Mouse (Mus musculus) myocyte (in vitro differentiated cells): ENCODE results near the gene Irx5. TPM values are rescaled to one million over a fixed set of nuclear protein-coding genes. Genes with fewer than 3 reads are reported as not detected.
A peak's percentile ranks its signal among the peaks of the same experiment; 100 is the strongest.

Experiments used
- H3K27me3 ChIP-seq: one replicate; pipeline ENCODE4 v1.6.1; 2011; ENCODE audit not compliant: control insufficient read depth, insufficient read depth, insufficient read length
- H3K36me3 ChIP-seq: one replicate; pipeline ENCODE4 v1.6.1; 2011; ENCODE audit not compliant: control insufficient read depth, insufficient read depth
- H3K4me2 ChIP-seq: one replicate; pipeline ENCODE4 v1.6.1; 2011; ENCODE audit warnings: low read depth, control low read depth
- H3K4me3 ChIP-seq: one replicate; pipeline ENCODE4 v1.5.1; 2011; ENCODE audit warnings: mild to moderate bottlenecking, control low read depth, moderate library complexity
- H3K79me2 ChIP-seq: one replicate; pipeline ENCODE4 v1.6.1; 2011; ENCODE audit not compliant: control insufficient read depth, insufficient read depth
- H3ac ChIP-seq: one replicate; pipeline ENCODE4 v1.6.1; 2011; ENCODE audit not compliant: control insufficient read depth, insufficient read length
- CEBPB ChIP-seq: IDR thresholded peaks from 2 replicates; pipeline ENCODE4 v1.6.1; 2011; ENCODE audit warnings: mild to moderate bottlenecking, moderate library complexity; ENCODE audit not compliant: poor library complexity, insufficient read depth, severe bottlenecking
- E2F4 ChIP-seq: IDR thresholded peaks from one replicate; pipeline ENCODE4 v1.6.1; 2011; ENCODE audit warnings: mild to moderate bottlenecking, control low read depth, moderate library complexity; ENCODE audit not compliant: insufficient read depth
- MAX ChIP-seq: IDR thresholded peaks from one replicate; pipeline ENCODE4 v1.6.1; 2011; ENCODE audit warnings: low read depth, mild to moderate bottlenecking, control low read depth
- MYOD1 ChIP-seq, 3 experiments: IDR thresholded peaks; one replicate each; pipeline ENCODE4 v1.6.1; 2011; ENCODE audit warnings: control low read depth in 2 of 3, low read depth in 2 of 3, mild to moderate bottlenecking in 2 of 3, moderate library complexity in 1 of 3; ENCODE audit not compliant: insufficient read length in 2 of 3, control insufficient read depth in 1 of 3
- MYOG ChIP-seq, 3 experiments: IDR thresholded peaks; one replicate each; pipeline ENCODE4 v1.6.1; 2011; ENCODE audit warnings: control low read depth in 2 of 3, low read depth in 2 of 3, mild to moderate bottlenecking in 2 of 3; ENCODE audit not compliant: insufficient read length in 2 of 3, control insufficient read depth in 1 of 3, insufficient read depth in 1 of 3
- POLR2A ChIP-seq: IDR thresholded peaks from one replicate; pipeline ENCODE4 v1.6.1; 2011; ENCODE audit warnings: low read depth, mild to moderate bottlenecking, control low read depth, moderate library complexity; ENCODE audit not compliant: insufficient read length
- POLR2AphosphoS2 ChIP-seq: IDR thresholded peaks from one replicate; pipeline ENCODE4 v1.6.1; 2011; ENCODE audit warnings: low read depth, control low read depth; ENCODE audit not compliant: insufficient read length
- REST ChIP-seq: IDR thresholded peaks from one replicate; pipeline ENCODE4 v1.6.1; 2011; ENCODE audit warnings: mild to moderate bottlenecking, control low read depth, moderate library complexity; ENCODE audit not compliant: insufficient read depth, insufficient read length
- SRF ChIP-seq: IDR thresholded peaks from one replicate; pipeline ENCODE4 v1.6.1; 2011; ENCODE audit warnings: low read depth; ENCODE audit not compliant: control insufficient read depth, insufficient read length
- TCF12 ChIP-seq: IDR thresholded peaks from one replicate; pipeline ENCODE4 v1.6.1; 2011; ENCODE audit warnings: mild to moderate bottlenecking, control low read depth; ENCODE audit not compliant: poor library complexity, insufficient read depth, severe bottlenecking
- TCF3 ChIP-seq: IDR thresholded peaks from one replicate; pipeline ENCODE4 v1.6.1; 2011; ENCODE audit warnings: low read depth, control low read depth; ENCODE audit not compliant: insufficient read length
- USF1 ChIP-seq: IDR thresholded peaks from one replicate; pipeline ENCODE4 v1.6.1; 2011; ENCODE audit warnings: low read depth, mild to moderate bottlenecking, control low read depth, moderate library complexity
- polyA plus RNA-seq: library from polyadenylated mRNA; unstranded; fragments of >200 nt; fragmentation: generic; extraction: Trizol; gene quantifications from one replicate; pipeline ENCODE4 v1.2.1, GENCODE M21; 2012; ENCODE audit warnings: missing spikeins

Gene Irx5
- polyA plus RNA-seq, 1 experiment: 8.2 TPM

DNA sequence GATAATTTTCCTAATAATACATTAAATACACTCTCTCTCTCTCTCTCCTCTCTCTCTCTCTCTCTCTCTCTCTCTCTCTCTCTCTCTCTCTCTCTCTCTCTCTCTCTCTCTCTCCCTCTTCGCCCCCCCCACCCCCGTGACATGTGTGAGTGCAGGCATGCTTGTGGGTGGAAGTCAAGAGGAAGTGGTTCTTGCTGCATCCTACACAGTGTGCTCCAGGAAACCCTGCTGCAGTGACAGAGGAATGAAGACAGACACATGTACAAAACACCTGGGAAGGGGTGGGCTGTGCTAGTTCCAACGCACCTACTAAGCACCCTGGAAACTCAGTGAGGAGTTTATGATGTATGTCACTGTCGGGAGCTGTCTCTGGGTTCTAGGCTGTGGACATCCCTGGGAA, 28.2 kb upstream of the Irx5 start:
- no peak for TF ChIP-seq MAX
- no peak for TF ChIP-seq MYOD1 (IDR thresholded peaks at IDR 0.05; ENCODE audit: control insufficient read depth in 1 of 3, insufficient read length in 2 of 3, low read depth in 2 of 3)

DNA sequence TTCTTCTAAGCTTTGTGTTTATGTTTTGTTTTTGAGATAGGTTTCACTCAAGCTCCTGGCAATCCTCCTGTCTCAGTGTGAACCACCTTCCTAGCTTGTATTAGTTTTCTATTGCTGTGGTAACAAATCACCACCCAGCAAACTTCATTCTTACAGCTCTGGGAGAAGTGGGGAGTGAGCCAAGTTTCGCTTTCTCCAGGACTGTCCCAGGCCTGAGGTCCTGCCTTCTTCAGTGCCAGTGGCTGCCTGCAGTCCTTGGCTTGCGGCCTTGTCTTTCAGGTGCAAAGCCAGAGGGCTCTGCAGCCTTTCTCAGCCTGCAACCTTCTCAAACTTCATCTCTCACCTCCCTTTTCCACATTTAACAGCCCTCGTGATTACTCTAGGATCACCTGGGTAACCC, 25.6 kb upstream of the Irx5 start:
- no peaks in the 10 kb centered on the region for H3K79me2 ChIP-seq
- H3ac ChIP-seq: no peak overlapping the region
- peaks cover 9% of the 10 kb centered on the region for H3K36me3 ChIP-seq
- H3K4me3 ChIP-seq: no peak overlapping the region
- no peak overlapping the region for H3K4me2 ChIP-seq
- no peaks in the 10 kb centered on the region for H3K27me3 ChIP-seq
- no peak for TF ChIP-seq USF1

More for the DNA sequence above, 28.2 kb upstream of the Irx5 start:
- Histone ChIP-seq H3K79me2 (no peaks in the 10 kb centered on the region), H3ac (no peak overlapping the region), H3K4me2 (no peak overlapping the region), H3K27me3 (no peaks in the 10 kb centered on the region), H3K36me3 (peaks cover 26% of the 10 kb centered on the region), H3K4me3 (no peak overlapping the region)

DNA sequence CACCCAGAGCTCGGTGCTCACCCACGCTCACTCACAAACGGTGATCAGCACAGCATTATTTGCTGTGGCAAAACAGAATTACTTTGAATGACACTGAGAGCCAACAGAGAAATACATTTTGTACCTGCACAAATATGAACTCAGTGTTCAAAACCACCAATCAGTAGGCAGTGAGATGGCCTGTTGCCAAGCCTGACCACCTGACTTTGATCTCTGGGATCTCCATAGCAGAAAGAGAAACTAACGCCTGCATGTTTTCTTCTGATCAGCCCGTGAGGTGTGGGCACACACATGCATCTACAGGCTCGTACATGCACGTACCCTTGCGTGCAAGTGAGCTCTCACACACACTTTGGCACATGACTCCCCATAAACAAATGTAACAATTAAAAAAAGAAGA, 24.0 kb upstream of the Irx5 start:
- Histone ChIP-seq H3K4me2 (no peak overlapping the region), H3ac (no peak overlapping the region), H3K36me3 (peaks cover 15% of the 10 kb centered on the region), H3K79me2 (no peaks in the 10 kb centered on the region), H3K4me3 (no peak overlapping the region), H3K27me3 (no peaks in the 10 kb centered on the region)
- no peak for TF ChIP-seq CEBPB
- no peak for TF ChIP-seq REST
- no peak for TF ChIP-seq MYOG (IDR thresholded peaks at IDR 0.05; ENCODE audit: control insufficient read depth in 1 of 3, insufficient read depth in 1 of 3, insufficient read length in 2 of 3, low read depth in 2 of 3)
- TF ChIP-seq MYOD1 (IDR thresholded peaks at IDR 0.05; ENCODE audit: control insufficient read depth in 1 of 3, insufficient read length in 2 of 3, low read depth in 2 of 3): no peak
- TF ChIP-seq TCF3: no peak
- TF ChIP-seq TCF12: no peak
- TF ChIP-seq POLR2A: no peak

DNA sequence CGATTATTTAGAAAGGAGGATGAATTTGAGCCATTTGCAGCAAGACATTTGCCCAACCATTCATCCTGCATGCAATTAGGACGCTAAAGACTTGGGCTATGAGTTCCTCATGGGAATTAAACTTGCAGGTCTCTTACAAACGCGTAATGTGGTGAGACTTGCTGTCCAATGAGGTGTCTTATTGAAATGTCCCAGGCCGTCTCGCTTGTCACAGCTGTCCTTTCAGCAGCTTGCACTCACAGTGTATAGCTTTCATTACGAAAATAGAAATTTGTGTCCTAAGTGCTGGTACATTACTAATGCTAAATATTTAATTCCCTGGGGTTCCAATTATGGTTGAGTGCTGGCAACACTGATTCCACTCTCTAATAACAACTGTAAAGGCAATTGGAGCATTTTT, 22.3 kb upstream of the Irx5 start:
- H3K27me3 ChIP-seq: no peaks in the 10 kb centered on the region
- H3K36me3 ChIP-seq: peaks cover 22% of the 10 kb centered on the region
- no peaks in the 10 kb centered on the region for H3K79me2 ChIP-seq
- H3K4me2 ChIP-seq: no peak overlapping the region
- H3K4me3 ChIP-seq: no peak overlapping the region
- H3ac ChIP-seq: no peak overlapping the region
- TF ChIP-seq POLR2A: no peak
- TF ChIP-seq CEBPB: no peak
- no peak for TF ChIP-seq MYOD1 (IDR thresholded peaks at IDR 0.05; ENCODE audit: control insufficient read depth in 1 of 3, insufficient read length in 2 of 3, low read depth in 2 of 3)
- TF ChIP-seq SRF: no peak
- no peak for TF ChIP-seq TCF3
- TF ChIP-seq MAX: no peak
- TF ChIP-seq USF1: no peak
- TF ChIP-seq TCF12: no peak
- TF ChIP-seq MYOG (IDR thresholded peaks at IDR 0.05; ENCODE audit: control insufficient read depth in 1 of 3, insufficient read depth in 1 of 3, insufficient read length in 2 of 3, low read depth in 2 of 3): no peak
- no peak for TF ChIP-seq REST
- no peak for TF ChIP-seq E2F4
- no peak for TF ChIP-seq POLR2AphosphoS2

DNA sequence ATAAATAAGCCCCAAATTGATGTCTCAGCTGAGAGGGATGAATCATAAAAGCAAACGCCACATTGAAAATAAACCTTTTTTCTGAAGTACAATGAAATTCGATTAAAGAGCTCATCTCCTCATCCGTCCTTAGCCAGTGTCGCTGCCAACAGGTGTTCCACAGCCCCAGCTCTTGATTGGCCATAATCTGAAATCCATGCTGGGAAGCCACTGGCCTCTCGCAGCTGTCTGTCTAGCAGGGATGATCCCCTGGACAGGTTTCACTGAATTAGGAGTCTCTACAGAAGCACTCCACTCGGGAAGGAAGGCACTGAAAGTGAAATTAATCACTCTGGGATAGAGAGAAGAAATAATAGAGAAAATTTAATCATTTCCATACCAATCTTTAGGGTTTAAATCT, 21.4 kb upstream of the Irx5 start:
- H3K4me3 ChIP-seq: no peak overlapping the region
- no peak for TF ChIP-seq USF1
- TF ChIP-seq REST: no peak
- peak in 1 of 3 experiments; percentile 59 for TF ChIP-seq MYOG (IDR thresholded peaks at IDR 0.05; ENCODE audit: control insufficient read depth in 1 of 3, insufficient read depth in 1 of 3, insufficient read length in 2 of 3, low read depth in 2 of 3)
- peak in 2 of 3 experiments; percentile 50 to 51 for TF ChIP-seq MYOD1 (IDR thresholded peaks at IDR 0.05; ENCODE audit: control insufficient read depth in 1 of 3, insufficient read length in 2 of 3, low read depth in 2 of 3)
- no peak for TF ChIP-seq TCF12
- TF ChIP-seq SRF: no peak
- TF ChIP-seq POLR2AphosphoS2: no peak
- TF ChIP-seq MAX: no peak
- H3K36me3 ChIP-seq: peaks cover 25% of the 10 kb centered on the region
- no peak overlapping the region for H3K4me2 ChIP-seq
- H3ac ChIP-seq: no peak overlapping the region
- H3K79me2 ChIP-seq: no peaks in the 10 kb centered on the region
- no peaks in the 10 kb centered on the region for H3K27me3 ChIP-seq

DNA sequence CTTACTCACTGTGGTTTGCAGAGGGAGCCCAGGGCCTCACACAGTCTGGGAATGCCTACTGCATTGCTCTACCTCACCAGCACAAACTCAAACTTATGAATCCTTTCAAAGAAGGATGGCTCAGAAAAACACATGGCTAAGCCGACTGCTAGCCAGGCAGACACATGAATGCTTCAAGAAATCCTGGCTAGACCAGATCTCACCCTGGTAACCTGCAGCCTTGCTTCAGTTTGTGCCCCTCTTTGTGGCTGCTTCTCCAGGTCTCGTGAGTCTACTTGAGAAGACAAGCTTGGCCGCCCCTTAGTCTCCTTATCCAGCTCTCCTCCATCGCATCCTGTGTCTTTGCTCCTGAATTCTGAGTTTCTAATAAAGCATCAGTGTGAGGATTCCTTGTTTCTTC, 13.9 kb upstream of the Irx5 start:
- TF ChIP-seq SRF (no peak), TCF3 (no peak), POLR2A (no peak), E2F4 (no peak), CEBPB (no peak), TCF12 (no peak), MYOD1 (IDR thresholded peaks at IDR 0.05; ENCODE audit: control insufficient read depth in 1 of 3, insufficient read length in 2 of 3, low read depth in 2 of 3) (no peak), USF1 (no peak), REST (no peak), MAX (no peak), POLR2AphosphoS2 (no peak), MYOG (IDR thresholded peaks at IDR 0.05; ENCODE audit: control insufficient read depth in 1 of 3, insufficient read depth in 1 of 3, insufficient read length in 2 of 3, low read depth in 2 of 3) (no peak)
- H3K36me3 ChIP-seq: peaks cover 41% of the 10 kb centered on the region
- H3K4me2 ChIP-seq: no peak overlapping the region
- peaks cover 3% of the 10 kb centered on the region for H3K79me2 ChIP-seq
- no peaks in the 10 kb centered on the region for H3K27me3 ChIP-seq
- H3ac ChIP-seq: no peak overlapping the region
- H3K4me3 ChIP-seq: no peak overlapping the region
